Mouse (Mus musculus) kidney, adult 8-10 months (tissue): ENCODE data around the gene Rbbp8nl.

Source experiments
- DNase-seq, 2 experiments: peaks; one replicate each; pipeline ENCODE4 v3.0.0; 2022

The Rbbp8nl gene

GRCm38 (mm10) chr2:180256296-180257000 is 33.2 kb downstream of the Rbbp8nl start:
- peak in 1 of 2 experiments; percentile 53 for DNase-seq

GRCm38 (mm10) chr2:180255701-180256100 is 34.0 kb downstream of the Rbbp8nl start:
- DNase-seq: peak; percentile 46 to 65

DNA sequence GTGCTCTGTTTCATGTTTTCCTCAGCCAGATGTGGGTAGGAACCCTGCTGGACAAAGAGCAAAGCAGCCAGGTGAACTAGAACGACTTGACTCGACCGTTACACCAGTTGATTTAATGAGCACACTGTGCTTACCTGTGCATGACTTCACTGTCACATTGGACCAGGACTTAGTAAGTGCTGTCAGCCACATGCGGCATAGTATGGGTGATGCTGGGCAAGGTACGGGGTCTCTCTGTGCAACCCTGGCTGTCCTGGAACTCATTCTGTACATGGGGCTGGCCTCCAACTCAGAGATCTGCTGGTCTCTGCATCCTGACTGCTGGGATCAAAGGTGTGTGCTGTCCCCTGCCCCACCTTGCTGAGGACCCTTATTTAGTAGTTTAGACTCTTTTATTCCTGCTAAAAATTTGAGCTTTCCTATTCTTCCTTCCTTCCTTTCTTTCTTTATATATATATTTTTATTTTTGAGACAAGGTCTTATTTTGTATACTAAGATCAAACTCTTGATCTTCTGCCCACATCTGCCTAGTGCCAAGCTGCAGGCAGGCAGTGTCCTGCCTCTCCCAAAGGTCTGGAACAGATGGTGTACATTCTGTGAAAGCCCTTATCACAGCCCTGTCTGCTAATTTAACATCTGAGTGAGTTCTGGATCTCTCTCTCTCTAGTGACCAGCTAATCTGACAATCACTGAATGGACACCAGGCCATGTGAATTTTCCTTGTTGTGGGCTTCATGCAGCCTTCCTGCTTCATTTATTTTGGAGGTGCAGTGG is 35.1 kb downstream of the Rbbp8nl start:
- no peak for DNase-seq

DNA sequence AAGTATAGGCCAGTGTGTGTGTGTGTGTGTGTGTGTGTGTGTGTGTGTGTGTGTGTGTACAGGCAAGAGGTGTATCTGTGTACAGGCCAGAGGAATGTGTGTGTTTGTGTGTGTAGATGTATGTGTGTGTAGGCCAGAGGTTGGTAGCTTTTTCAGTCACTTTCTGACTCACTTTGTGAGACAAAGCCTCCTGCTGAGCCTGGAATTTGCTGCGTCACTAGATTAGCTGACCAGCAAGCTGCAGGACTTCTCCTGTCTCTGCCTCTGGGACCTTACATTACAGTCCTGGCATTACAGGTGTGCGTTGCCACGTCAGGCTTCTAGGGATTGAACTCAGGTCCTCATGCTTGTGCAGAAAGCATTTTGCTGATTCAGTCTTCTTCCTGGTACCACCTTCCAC is 37.8 kb downstream of the Rbbp8nl start:
- DNase-seq: peak in 1 of 2 experiments; percentile 35

GRCm38 (mm10) chr2:180250930-180251611 is 38.6 kb downstream of the Rbbp8nl start:
- peak; percentile 80 to 81 for DNase-seq

GRCm38 (mm10) chr2:180248947-180249660 is 40.6 kb downstream of the Rbbp8nl start:
- peak in 1 of 2 experiments; percentile 62 for DNase-seq

DNA sequence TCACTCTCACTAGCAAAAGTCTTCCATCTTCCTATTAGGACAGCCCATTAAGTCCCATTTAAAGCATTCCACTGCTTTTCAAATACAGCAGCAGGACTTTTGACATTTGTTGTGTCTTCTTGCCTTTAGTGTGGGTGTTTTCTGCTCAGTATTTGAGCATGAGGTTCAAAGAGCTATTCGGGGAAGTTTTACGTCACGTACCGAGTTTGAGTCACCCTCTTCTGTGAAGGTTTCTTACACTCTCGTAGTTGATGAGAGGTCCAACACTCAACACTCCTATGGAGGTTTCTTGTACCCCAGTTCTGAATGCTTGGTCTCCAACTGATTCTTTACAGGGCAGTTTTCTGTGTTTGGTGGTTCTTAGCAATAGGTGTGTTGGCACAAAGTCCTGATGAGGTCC is 41.8 kb downstream of the Rbbp8nl start:
- no peak for DNase-seq

- DNase-seq: no peak
Observed at GRCm38 (mm10) chr2:180243108-180243507, 46.6 kb downstream of the Rbbp8nl start.

- DNase-seq: no peak
Observed at GRCm38 (mm10) chr2:180238591-180238990, 51.1 kb downstream of the Rbbp8nl start.

DNA sequence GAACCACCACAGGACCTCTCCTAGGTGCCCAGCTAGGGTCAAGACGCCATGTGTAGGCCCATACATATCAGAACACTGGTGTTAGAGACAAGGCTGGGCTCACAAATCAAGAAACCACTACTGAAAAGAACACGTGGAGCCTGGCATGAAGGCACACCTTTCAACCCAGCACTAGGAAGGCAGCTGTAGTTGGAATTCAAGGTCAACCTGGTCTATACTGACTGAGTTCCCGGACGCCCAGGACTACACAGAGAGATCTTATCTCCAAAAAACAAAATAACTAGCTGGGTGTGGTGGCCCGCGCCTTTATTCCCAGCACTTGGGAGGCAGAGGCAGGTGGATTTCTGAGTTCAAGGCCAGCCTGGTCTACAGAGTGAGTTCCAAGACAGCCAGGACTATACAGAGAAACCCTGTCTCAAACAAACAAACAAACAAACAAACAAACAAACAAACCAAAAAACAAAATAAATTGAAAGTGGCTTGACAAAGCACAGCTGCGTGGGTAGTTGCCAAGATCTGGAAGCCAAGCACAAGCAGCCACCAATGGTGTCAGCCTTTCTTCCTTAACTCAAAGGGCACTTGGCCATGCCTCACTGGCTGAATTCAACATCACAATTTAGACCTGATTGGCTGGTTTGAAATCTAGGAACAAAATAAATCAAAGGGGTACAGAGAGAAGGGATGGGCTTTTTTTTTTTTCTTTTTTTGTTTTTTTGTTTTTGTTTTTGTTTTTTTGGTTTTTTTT is 51.9 kb downstream of the Rbbp8nl start:
- no peak for DNase-seq

DNA sequence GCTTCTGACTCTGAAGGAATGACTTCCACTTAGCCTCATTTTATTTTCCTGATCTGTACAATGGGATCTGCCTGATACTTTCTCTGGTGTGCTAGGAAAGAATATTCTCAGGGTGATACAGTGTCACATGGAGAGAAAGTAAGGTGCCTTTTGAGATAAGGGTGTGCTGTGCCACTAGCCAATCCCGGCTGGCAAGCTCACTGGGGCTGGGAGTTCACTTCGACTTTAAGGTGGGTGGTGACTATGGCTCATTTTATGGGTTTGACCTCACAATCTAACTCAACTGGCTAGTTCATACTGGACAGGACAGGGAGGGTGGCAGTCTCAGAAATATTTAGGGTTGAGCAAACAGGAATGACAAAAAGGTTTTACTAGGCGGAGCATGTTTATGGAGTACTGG is 52.7 kb downstream of the Rbbp8nl start:
- no peak for DNase-seq

DNA sequence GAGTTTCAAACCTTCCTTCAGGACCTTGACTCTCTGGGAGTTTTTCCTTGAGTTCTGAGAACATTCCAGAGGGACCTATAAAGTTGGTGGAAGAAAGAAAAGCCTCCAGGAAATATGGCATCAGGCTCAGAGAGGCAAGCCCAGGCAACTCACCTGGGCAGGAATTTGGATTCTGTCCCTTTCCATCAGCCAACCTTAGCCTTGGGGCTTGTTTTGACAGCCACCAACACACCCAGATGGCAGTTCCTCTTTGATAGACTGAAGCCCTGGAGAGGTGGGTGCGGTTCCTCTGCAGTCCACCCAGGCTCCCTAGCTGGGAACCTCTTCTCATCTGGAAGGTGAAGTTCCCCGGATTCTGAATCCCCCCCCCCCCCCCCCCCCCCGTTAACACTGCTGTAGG is 53.2 kb downstream of the Rbbp8nl start:
- no peak for DNase-seq

GRCm38 (mm10) chr2:180235788-180236187 is 53.9 kb downstream of the Rbbp8nl start:
- DNase-seq: no peak

- DNase-seq: no peak
Observed at GRCm38 (mm10) chr2:180234980-180235379, 54.7 kb downstream of the Rbbp8nl start.

- no peak for DNase-seq
Observed at GRCm38 (mm10) chr2:180234353-180234752, 55.3 kb downstream of the Rbbp8nl start.

DNA sequence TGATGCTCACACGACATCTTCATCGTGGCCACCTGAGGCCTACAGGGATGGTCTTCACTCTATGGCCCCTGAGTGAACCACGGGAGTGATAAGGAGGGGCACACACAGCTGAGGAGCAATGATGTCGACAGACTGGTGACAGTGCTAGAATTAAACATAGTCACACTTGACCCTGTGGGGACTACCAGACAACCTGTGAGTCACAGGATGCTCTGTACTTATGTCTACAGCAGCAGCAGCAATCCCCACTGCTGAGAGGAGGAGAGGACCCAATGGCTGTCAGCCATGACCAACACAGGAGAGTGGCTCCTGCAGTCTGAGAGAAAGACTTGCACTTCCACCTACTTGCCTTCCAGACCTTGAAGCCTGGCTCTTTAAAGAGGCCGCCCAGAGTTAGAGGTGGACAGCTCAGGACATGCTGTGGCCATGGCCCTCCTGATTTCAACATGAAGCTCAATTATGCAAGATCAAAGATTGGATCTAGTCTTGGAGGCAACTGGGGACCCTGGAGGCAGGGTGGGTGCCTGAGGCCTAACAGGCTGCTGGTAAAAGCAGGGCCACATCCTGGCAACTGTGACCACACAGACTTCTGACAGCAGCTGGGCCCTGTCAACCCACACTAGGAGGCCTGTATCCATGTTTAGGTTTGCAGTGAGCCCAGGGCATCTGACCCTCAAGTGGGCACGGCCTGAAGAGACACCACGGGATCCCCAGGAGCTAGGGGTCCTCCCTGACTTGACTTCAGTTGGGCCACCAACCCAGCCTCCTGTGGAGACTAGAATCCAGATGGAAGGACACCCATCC is 56.4 kb downstream of the Rbbp8nl start:
- no peak for DNase-seq

DNA sequence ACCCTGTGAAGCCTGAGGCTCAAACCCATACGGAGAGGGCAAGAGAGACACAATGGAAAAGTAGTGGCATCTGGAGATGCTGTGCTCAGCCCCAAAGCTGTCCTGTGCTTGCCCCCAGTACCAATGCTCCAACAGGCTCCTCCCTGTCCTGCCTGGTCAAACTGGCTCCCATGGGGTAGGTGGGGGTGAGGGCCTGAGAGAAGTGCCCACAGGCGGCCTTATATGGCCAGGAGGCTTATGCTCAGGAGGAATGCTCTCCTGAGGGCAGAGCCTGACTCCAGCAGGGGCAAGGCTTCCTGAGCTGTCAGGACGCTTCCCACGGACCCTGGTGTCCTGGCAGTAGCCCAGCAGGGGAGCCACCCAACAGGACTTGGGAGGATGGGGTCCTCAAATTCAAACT is 59.2 kb downstream of the Rbbp8nl start:
- DNase-seq: no peak

DNA sequence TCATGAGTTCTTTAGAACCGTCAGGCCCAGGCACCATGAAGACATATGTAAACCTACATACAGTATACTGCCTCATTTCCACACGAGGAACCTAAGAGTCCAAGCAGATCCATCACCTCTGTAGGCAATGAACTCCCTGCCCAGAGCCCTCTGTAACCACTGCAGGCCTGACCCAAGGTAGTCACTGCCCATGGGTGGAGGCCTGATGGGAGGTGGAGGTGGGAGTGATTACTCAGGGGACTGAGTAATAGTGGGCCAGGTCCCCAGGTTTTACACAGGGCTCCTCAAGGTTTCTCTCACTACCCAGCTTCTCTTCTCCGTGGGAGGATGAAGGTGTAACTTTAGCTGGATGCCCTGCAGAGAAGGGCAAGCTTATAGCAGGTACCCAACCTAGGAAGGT is 60.5 kb downstream of the Rbbp8nl start:
- no peak for DNase-seq

GRCm38 (mm10) chr2:180228592-180228991 is 61.1 kb downstream of the Rbbp8nl start:
- DNase-seq: peak; percentile 67 to 68

GRCm38 (mm10) chr2:180228060-180228458 is 61.6 kb downstream of the Rbbp8nl start:
- no peak for DNase-seq
